Mouse (Mus musculus): ENCODE results near the gene Mterf4. TPM values are rescaled to one million over a fixed set of nuclear protein-coding genes. Genes with fewer than 3 reads are reported as not detected.

Gene Mterf4
- total and polyA plus RNA-seq, 3 experiments = 33.9 to 34.6 TPM; not detected in 1

DNA sequence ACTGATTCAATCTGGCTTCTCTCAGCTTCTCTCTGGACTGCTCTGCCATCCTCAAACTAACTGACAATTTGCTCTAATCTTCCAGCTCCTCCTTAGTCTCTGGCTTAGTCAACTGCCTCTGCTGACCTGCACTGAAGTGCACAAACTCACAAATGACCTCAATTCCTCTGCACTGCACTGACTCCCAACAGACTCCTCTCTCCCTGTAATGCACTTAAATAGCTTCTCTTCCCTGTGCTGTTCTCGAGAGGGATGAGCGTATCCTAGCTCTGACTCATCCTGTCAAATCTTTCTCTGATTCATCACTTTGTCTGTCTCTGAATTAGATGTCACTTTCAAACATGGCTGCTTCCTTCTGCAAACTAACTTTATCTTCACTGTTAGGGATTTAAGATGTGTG, 37.5 kb downstream of the Mterf4 start:
- H3K27ac ChIP-seq (ENCODE audit: control insufficient read depth, low read depth, low read length) = no peak overlapping the region
- TF ChIP-seq JUND (IDR thresholded peaks at IDR 0.05; ENCODE audit: low read depth, low read length) (no peak), MYC (IDR thresholded peaks at IDR 0.05; ENCODE audit: low read depth, low read length) (no peak), MXI1 (IDR thresholded peaks at IDR 0.05; ENCODE audit: low read depth, low read length) (no peak), HCFC1 (IDR thresholded peaks at IDR 0.05; ENCODE audit: low read depth, low read length) (no peak), TBP (IDR thresholded peaks at IDR 0.05; ENCODE audit: low read depth, low read length) (no peak), BHLHE40 (IDR thresholded peaks at IDR 0.05; ENCODE audit: borderline replicate concordance, low read depth, low read length) (no peak), RAD21 (IDR thresholded peaks at IDR 0.05; ENCODE audit: low read depth, low read length) (no peak), RCOR1 (IDR thresholded peaks at IDR 0.05; ENCODE audit: low read depth, low read length) (no peak), ELF1 (IDR thresholded peaks at IDR 0.05; ENCODE audit: low read depth, low read length) (no peak), E2F4 (IDR thresholded peaks at IDR 0.05; ENCODE audit: borderline replicate concordance, low read depth, low read length) (no peak), MAZ (IDR thresholded peaks at IDR 0.05; ENCODE audit: low read depth, low read length) (no peak), POLR2AphosphoS2 (IDR thresholded peaks at IDR 0.05; ENCODE audit: low read length) (no peak), EP300 (IDR thresholded peaks at IDR 0.05; ENCODE audit: low read depth in 1 of 2, low read length in 2 of 2) (no peak), TAL1 (IDR thresholded peaks at IDR 0.05; ENCODE audit: low read length) (no peak), SMC3 (IDR thresholded peaks at IDR 0.05; ENCODE audit: low read depth, low read length) (no peak), ZKSCAN1 (IDR thresholded peaks at IDR 0.05; ENCODE audit: low read depth, low read length) (no peak), NRF1 (IDR thresholded peaks at IDR 0.05; ENCODE audit: insufficient read depth, low read depth, low read length, poor library complexity, severe bottlenecking) (no peak)
- no peak overlapping the region for H3K9ac ChIP-seq (ENCODE audit: control insufficient read depth, low read depth, low read length, poor library complexity, severe bottlenecking)
- no peaks in the 10 kb centered on the region for H3K27me3 ChIP-seq (ENCODE audit: control insufficient read depth in 1 of 2, insufficient read depth in 2 of 2, low read length in 2 of 2)
- no peak for DNase-seq (ENCODE audit: low read depth, low spot score)
- no peaks in the 10 kb centered on the region; a peak in 1 of 4 replicates for H3K36me3 ChIP-seq (ENCODE audit: control insufficient read depth in 1 of 2, insufficient read depth in 2 of 2, low read length in 2 of 2)
- no peaks in the 10 kb centered on the region for H3K79me2 ChIP-seq (ENCODE audit: control insufficient read depth, insufficient read depth, low read length, poor library complexity)
- H3K4me3 ChIP-seq (ENCODE audit: control insufficient read depth in 1 of 2, insufficient read depth in 1 of 2, low read depth in 2 of 2, low read length in 2 of 2) = no peak overlapping the region
- H3K9me3 ChIP-seq (replicated peaks; ENCODE audit: insufficient read depth, low read length) = no peaks in the 10 kb centered on the region
- H3K4me1 ChIP-seq (ENCODE audit: control insufficient read depth in 1 of 2, insufficient read depth in 2 of 2, low read length in 2 of 2) = peaks cover 0 to 7% of the 10 kb centered on the region in 2 experiments; a peak in 1 of 4 replicates

DNA sequence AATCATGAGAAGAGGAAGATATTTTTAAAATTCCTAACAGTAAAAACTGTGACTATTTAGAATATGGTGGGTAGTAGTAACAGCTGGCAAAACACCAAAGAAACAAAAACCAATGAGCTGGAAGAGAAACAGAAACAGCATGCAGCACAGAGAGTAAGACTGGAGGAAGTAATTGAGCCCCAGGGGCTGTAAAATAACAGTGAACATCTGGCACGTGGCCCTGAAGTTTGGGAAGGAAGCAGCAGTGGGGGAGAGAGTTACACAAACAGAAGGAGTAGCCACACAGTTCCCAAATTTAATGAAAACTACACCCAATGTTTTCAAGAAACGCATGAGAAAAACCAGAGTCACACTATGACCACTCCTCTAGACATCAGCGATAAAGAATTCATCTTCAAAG, 38.5 kb downstream of the Mterf4 start:
- H3K27me3 ChIP-seq (ENCODE audit: control insufficient read depth in 1 of 2, insufficient read depth in 2 of 2, low read length in 2 of 2) = no peaks in the 10 kb centered on the region
- no peak overlapping the region for H3K9ac ChIP-seq (ENCODE audit: control insufficient read depth, low read depth, low read length, poor library complexity, severe bottlenecking)
- TF ChIP-seq SIN3A (IDR thresholded peaks at IDR 0.05; ENCODE audit: low read length) (no peak), GATA1 (IDR thresholded peaks at IDR 0.05; ENCODE audit: low read depth, low read length) (no peak), USF2 (IDR thresholded peaks at IDR 0.05; ENCODE audit: borderline replicate concordance in 1 of 2, insufficient read depth in 1 of 2, low read depth in 1 of 2, low read length in 2 of 2) (no peak), POLR2A (IDR thresholded peaks at IDR 0.05; ENCODE audit: control insufficient read depth in 1 of 2, insufficient read depth in 1 of 2, low read depth in 1 of 2, low read length in 2 of 2, poor library complexity in 1 of 2) (no peak), RCOR1 (IDR thresholded peaks at IDR 0.05; ENCODE audit: low read depth, low read length) (no peak), MAZ (IDR thresholded peaks at IDR 0.05; ENCODE audit: low read depth, low read length) (no peak), ETS1 (IDR thresholded peaks at IDR 0.05; ENCODE audit: low read depth, low read length) (no peak), MXI1 (IDR thresholded peaks at IDR 0.05; ENCODE audit: low read depth, low read length) (no peak; the same call in 1 of the 2 replicates), ZMIZ1 (IDR thresholded peaks at IDR 0.05; ENCODE audit: low read depth, low read length) (no peak), JUND (IDR thresholded peaks at IDR 0.05; ENCODE audit: low read depth, low read length) (no peak), USF1 (IDR thresholded peaks at IDR 0.05; ENCODE audit: low read depth, low read length) (peak; percentile 52; the same call in 1 of the 2 replicates), MAX (IDR thresholded peaks at IDR 0.05; ENCODE audit: low read length) (peak; percentile 33; the same call in 1 of the 2 replicates), CHD2 (IDR thresholded peaks at IDR 0.05; ENCODE audit: low read length) (no peak)
- no peaks in the 10 kb centered on the region for H3K9me3 ChIP-seq (replicated peaks; ENCODE audit: insufficient read depth, low read length)
- no peaks in the 10 kb centered on the region for H3K79me2 ChIP-seq (ENCODE audit: control insufficient read depth, insufficient read depth, low read length, poor library complexity)
- H3K4me1 ChIP-seq (ENCODE audit: control insufficient read depth in 1 of 2, insufficient read depth in 2 of 2, low read length in 2 of 2) = peaks cover 0 to 7% of the 10 kb centered on the region in 2 experiments; a peak in 1 of 4 replicates
- peak; percentile 29 for DNase-seq (ENCODE audit: low read depth, low spot score)
- H3K36me3 ChIP-seq (ENCODE audit: control insufficient read depth in 1 of 2, insufficient read depth in 2 of 2, low read length in 2 of 2) = no peaks in the 10 kb centered on the region; a peak in 1 of 4 replicates
- H3K27ac ChIP-seq (ENCODE audit: control insufficient read depth, low read depth, low read length) = no peak overlapping the region
- no peak overlapping the region for H3K4me3 ChIP-seq (ENCODE audit: control insufficient read depth in 1 of 2, insufficient read depth in 1 of 2, low read depth in 2 of 2, low read length in 2 of 2)
